Mouse (Mus musculus): ENCODE measurements around the gene Acta1.

Acta1 gene

GRCm38 (mm10) chr8:123884721-123885565, 9.6 kb downstream of the Acta1 start:
- peak; percentile 96 for DNase-seq (ENCODE audit: low read depth, low spot score)

- no peak for DNase-seq (ENCODE audit: low read depth, low spot score)
These were observed 11.5 kb downstream of the Acta1 start for GRCm38 (mm10) chr8:123883094-123883493.

GRCm38 (mm10) chr8:123882412-123882811, 12.1 kb downstream of the Acta1 start:
- no peak for DNase-seq (ENCODE audit: low read depth, low spot score)

GRCm38 (mm10) chr8:123880821-123881350, 13.7 kb downstream of the Acta1 start:
- no peak for DNase-seq (ENCODE audit: low read depth, low spot score)

- peak; percentile 95 for DNase-seq (ENCODE audit: low read depth, low spot score)
These were observed 14.3 kb downstream of the Acta1 start for GRCm38 (mm10) chr8:123880271-123880670.

- DNase-seq (ENCODE audit: low read depth, low spot score) = no peak
These were observed 16.7 kb downstream of the Acta1 start for GRCm38 (mm10) chr8:123877865-123878264.

GRCm38 (mm10) chr8:123874324-123874723, 20.2 kb downstream of the Acta1 start:
- DNase-seq (ENCODE audit: low read depth, low spot score) = peak; percentile 77

GRCm38 (mm10) chr8:123873364-123873763, 21.2 kb downstream of the Acta1 start:
- no peak for DNase-seq (ENCODE audit: low read depth, low spot score)

- DNase-seq (ENCODE audit: low read depth, low spot score) = no peak
These were observed 22.5 kb downstream of the Acta1 start for GRCm38 (mm10) chr8:123872048-123872447.

GRCm38 (mm10) chr8:123866971-123867370, 27.6 kb downstream of the Acta1 start:
- DNase-seq (ENCODE audit: low read depth, low spot score) = no peak

GRCm38 (mm10) chr8:123865786-123866185, 28.8 kb downstream of the Acta1 start:
- no peak for DNase-seq (ENCODE audit: low read depth, low spot score)

GRCm38 (mm10) chr8:123860386-123860785, 34.2 kb downstream of the Acta1 start:
- no peak for DNase-seq (ENCODE audit: low read depth, low spot score)

- no peak for DNase-seq (ENCODE audit: low read depth, low spot score)
These were observed 34.8 kb downstream of the Acta1 start, which contains the start of gene Ccsap for GRCm38 (mm10) chr8:123859648-123860259. TSS of gene Ccsap (minus strand) at chr8:123860209.

- DNase-seq (ENCODE audit: low read depth, low spot score) = peak; percentile 90
These were observed 35.5 kb downstream of the Acta1 start for GRCm38 (mm10) chr8:123858941-123859647.

- DNase-seq (ENCODE audit: low read depth, low spot score) = no peak
These were observed 36.0 kb downstream of the Acta1 start for GRCm38 (mm10) chr8:123858574-123858940.

- no peak for DNase-seq (ENCODE audit: low read depth, low spot score)
These were observed 37.2 kb downstream of the Acta1 start for GRCm38 (mm10) chr8:123857361-123857760.

- no peak for DNase-seq (ENCODE audit: low read depth, low spot score)
These were observed 39.6 kb downstream of the Acta1 start for GRCm38 (mm10) chr8:123854733-123855475.

GRCm38 (mm10) chr8:123854252-123854651, 40.3 kb downstream of the Acta1 start:
- DNase-seq (ENCODE audit: low read depth, low spot score) = no peak

GRCm38 (mm10) chr8:123851590-123851989, 43.0 kb downstream of the Acta1 start:
- DNase-seq (ENCODE audit: low read depth, low spot score) = no peak

GRCm38 (mm10) chr8:123849352-123849751, 45.2 kb downstream of the Acta1 start:
- no peak for DNase-seq (ENCODE audit: low read depth, low spot score)

- DNase-seq (ENCODE audit: low read depth, low spot score) = no peak
These were observed 47.0 kb downstream of the Acta1 start for GRCm38 (mm10) chr8:123847546-123847945.
